Mouse (Mus musculus) liver, embryonic 14.5 days (tissue): Measurements from ENCODE around the gene Wdr34.

ENCODE experiments used
- CTCF ChIP-seq: IDR thresholded peaks from 2 replicates; pipeline ENCODE4 v1.5.1; 2016; ENCODE audit warnings: antibody characterized with exemption, low read depth, control low read depth
- EP300 ChIP-seq: IDR thresholded peaks from 2 replicates; pipeline ENCODE4 v1.6.1; 2016; ENCODE audit warnings: antibody characterized with exemption, low read depth

GRCm38 (mm10) chr2:30014326-30014966, 34.2 kb downstream of the Wdr34 start:
- TF ChIP-seq CTCF: no peak
- no peak for TF ChIP-seq EP300
